Mouse (Mus musculus) liver, adult 10 weeks (tissue): ENCODE data around the gene Plaa. TPM values are rescaled to one million over a fixed set of nuclear protein-coding genes. Genes with fewer than 3 reads are reported as not detected.

Source experiments
- polyA plus RNA-seq: library from polyadenylated mRNA; stranded (reverse); fragments of 350-450 nt; fragmentation: Illumina TruSeq; extraction: RNeasy Lipid Tissue Mini Kit (QIAGEN cat#74804); gene quantifications from one replicate; pipeline ENCODE4 v1.2.3, GENCODE M21; 2014; ENCODE audit warnings: low read depth, low replicate concordance

Plaa gene
- polyA plus RNA-seq = 84.8 TPM

GRCm38 (mm10) chr4:94603031-94603629 lies at the start of gene Plaa:
Plaa (minus strand) TSS chr4:94603244.

GRCm38 (mm10) chr4:94649920-94650319 lies 46.9 kb upstream of the Plaa start, which contains the start of gene Lrrc19:
Lrrc19 (minus strand) TSS chr4:94650144.

GRCm38 (mm10) chr4:94613972-94614626 lies 11.1 kb upstream of the Plaa start, which contains the start of gene Ift74:
Ift74 (plus strand) TSS chr4:94614491.

GRCm38 (mm10) chr4:94556265-94557054 lies 46.6 kb downstream of the Plaa start, which contains the start of the genes Gm10306 and Caap1:
Gm10306 (plus strand) TSS chr4:94556546.
Caap1 (minus strand) TSS chr4:94556796.

Other genes with a start within 250 kb of the Plaa start
- not detected for gene Gm10306, start 46.7 kb downstream of the Plaa start, polyA plus RNA-seq
- 10.9 TPM for gene Caap1, start 46.4 kb downstream of the Plaa start, polyA plus RNA-seq
- 10.7 TPM for gene Ift74, start 11.2 kb upstream of the Plaa start, polyA plus RNA-seq
- gene Lrrc19, start 46.9 kb upstream of the Plaa start, polyA plus RNA-seq = 0.74 TPM
- 7.3 TPM for gene Tek, start 136.0 kb upstream of the Plaa start, polyA plus RNA-seq